Mouse (Mus musculus) brain, embryonic 14.5 days (tissue): Measurements from ENCODE around the gene Rsl24d1.

Source experiments
- CTCF ChIP-seq: fragments of 200-500 bp; IDR thresholded peaks from 2 replicates; pipeline ENCODE4 v1.5.1; 2012; ENCODE audit warnings: inconsistent platforms, mild to moderate bottlenecking, moderate library complexity, borderline replicate concordance; ENCODE audit not compliant: insufficient read depth, insufficient read length; ENCODE audit errors: extremely low read depth
- POLR2A ChIP-seq: fragments of 200-500 bp; IDR thresholded peaks from 2 replicates; pipeline ENCODE4 v1.6.1; 2012; ENCODE audit warnings: mild to moderate bottlenecking, inconsistent platforms, borderline replicate concordance; ENCODE audit not compliant: poor library complexity, insufficient read depth, insufficient read length, severe bottlenecking; ENCODE audit errors: extremely low read depth

DNA sequence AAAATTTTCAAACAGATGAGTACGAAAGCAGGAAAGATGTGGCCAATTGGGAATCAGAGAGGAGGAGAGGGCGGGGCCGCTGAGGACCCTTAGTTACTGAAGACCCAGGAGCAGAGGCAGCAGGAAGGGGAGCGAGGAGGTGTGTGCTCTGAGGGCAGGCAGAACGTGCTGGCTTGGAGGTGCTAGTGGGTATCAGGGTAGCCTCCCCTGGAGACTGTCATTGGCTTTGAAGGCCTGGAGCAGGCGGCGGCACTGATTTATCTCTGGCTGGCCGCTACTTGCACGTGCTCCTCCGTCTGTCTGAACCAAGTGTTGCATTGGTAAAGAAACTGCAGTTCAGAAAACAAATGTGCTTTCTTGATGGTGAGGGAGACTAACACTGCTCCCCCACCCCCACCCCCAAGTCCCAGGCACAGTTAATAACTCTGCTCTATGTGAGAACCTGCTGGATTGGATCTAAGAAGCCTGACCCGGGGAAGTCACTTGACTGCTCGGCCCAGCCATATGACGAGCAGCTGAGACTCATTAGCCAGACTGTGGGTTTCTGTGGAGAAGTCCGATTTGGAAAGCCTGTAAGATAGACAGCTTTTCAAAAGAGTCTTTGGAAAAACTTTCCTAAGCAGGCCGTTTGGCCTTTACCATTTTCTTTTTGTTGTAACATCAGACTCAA lies 49.5 kb upstream of the Rsl24d1 start:
- TF ChIP-seq POLR2A (no peak), CTCF (no peak)
